Mouse (Mus musculus): ENCODE data around the gene Tmem266. TPM values are rescaled to one million over a fixed set of nuclear protein-coding genes. Genes with fewer than 3 reads are reported as not detected.

Gene Tmem266
- polyA plus RNA-seq, 1 experiment from 2014 or later, result not detected

DNA sequence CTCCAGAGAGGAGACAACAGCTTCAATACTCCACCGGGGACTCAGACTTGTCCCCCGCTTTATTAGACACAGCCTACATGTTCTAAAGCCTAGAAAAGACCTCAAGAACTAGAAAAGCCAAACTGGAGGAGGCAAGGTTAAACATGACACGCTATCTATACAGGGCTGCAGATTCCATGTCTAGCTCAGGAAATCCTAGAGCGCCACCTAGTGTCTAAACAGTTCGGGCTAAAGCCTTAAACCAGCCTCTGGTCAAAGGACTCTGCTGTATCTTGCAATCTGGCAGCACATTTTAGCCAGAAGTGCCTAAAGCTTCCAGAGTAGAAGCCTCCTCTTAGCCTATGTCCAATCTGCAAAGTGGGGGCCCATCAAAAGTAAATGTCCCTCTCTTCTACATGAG lies 15.2 kb upstream of the Tmem266 start:
- Histone ChIP-seq H3K9me3 (replicated peaks) (no peaks in the 10 kb centered on the region), H3K36me3 (no peaks in the 10 kb centered on the region), H3K4me3 (replicated peaks) (no peak overlapping the region), H3K4me1 (replicated peaks) (no peaks in the 10 kb centered on the region), H3K4me2 (no peak overlapping the region), H3K27ac (no peak overlapping the region), H3K27me3 (no peaks in the 10 kb centered on the region), H3K9ac (no peak overlapping the region)
- WGBS (ENCODE audit: insufficient replicate concordance), result 5% methylated on average over 5 of the region's 5 CpGs
- ATAC-seq (ENCODE audit: low read depth) (0 out of 2 replicates have a peak, but pooled peaks have one; percentile 48), DNase-seq (peak; percentile 34)

GRCm38 (mm10) chr9:55313619-55314261 lies 13.0 kb upstream of the Tmem266 start:
- Histone ChIP-seq H3K27ac (no peak overlapping the region), H3K4me2 (no peak overlapping the region), H3K9ac (no peak overlapping the region), H3K27me3 (no peaks in the 10 kb centered on the region), H3K4me1 (replicated peaks) (no peaks in the 10 kb centered on the region), H3K9me3 (replicated peaks) (no peaks in the 10 kb centered on the region), H3K4me3 (replicated peaks) (no peak overlapping the region), H3K36me3 (no peaks in the 10 kb centered on the region)
- ATAC-seq (ENCODE audit: low read depth) (no peak), DNase-seq (no peak)
- 53% methylated on average over 12 of the region's 12 CpGs for WGBS (ENCODE audit: insufficient replicate concordance)

DNA sequence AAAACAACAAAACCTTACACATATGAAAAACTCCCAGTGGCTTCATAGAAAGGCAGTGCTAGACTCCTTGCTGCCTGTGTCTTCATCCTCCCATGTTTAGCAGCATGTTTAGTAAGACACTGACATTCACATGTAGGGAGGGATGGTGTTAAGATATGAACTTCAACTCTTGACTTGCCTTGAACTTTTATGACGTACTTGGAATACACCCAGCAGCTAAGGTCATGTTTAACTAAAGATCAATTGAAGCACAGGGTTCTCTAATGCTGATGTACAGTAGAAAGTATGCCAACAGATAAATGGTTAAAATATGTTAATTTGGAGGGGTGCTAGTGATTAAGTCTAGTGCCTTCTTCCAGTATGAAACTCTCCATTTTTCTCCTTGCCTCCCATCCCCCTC lies 4.1 kb upstream of the Tmem266 start:
- Histone ChIP-seq H3K9ac (no peak overlapping the region), H3K27me3 (peaks cover 57% of the 10 kb centered on the region)
- no peak for ATAC-seq (ENCODE audit: low read depth)

DNA sequence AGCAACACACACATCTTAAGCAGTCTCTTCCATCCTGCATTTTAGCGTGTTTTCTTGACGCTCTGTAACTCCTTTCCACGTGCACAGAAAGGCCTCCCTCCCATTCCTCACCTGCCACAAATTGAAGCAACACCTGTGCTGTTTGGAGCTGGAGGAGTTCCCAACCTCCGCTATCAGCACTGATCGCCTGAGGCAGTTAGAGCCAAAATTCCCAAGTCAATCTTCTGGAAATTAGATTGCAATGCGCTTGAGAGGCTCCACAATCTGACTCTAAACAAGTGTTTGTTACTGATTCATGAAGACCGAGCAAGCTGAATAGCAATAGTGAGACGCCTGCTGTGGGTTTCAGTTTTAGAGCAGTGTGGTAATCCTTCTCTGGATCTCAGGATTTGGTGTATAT lies 2.6 kb upstream of the Tmem266 start:
- no peaks in the 10 kb centered on the region for H3K9me3 ChIP-seq (replicated peaks)
- ATAC-seq (ENCODE audit: low read depth), result no peak
- peaks cover 9% of the 10 kb centered on the region for H3K4me1 ChIP-seq (replicated peaks)
- H3K9ac ChIP-seq, result no peak overlapping the region
- H3K4me3 ChIP-seq (replicated peaks), result no peak overlapping the region
- DNase-seq, result no peak
- 46% methylated on average over 8 of the region's 8 CpGs for WGBS (ENCODE audit: insufficient replicate concordance)
- H3K27me3 ChIP-seq, result peaks cover 72% of the 10 kb centered on the region
- H3K27ac ChIP-seq, result no peak overlapping the region
- no peak overlapping the region for H3K4me2 ChIP-seq
- H3K36me3 ChIP-seq, result no peaks in the 10 kb centered on the region

More for the DNA sequence above, 4.1 kb upstream of the Tmem266 start:
- Histone ChIP-seq H3K36me3 (no peaks in the 10 kb centered on the region), H3K4me1 (replicated peaks) (peaks cover 9% of the 10 kb centered on the region), H3K4me2 (no peak overlapping the region), H3K27ac (no peak overlapping the region), H3K4me3 (replicated peaks) (no peak overlapping the region), H3K9me3 (replicated peaks) (no peaks in the 10 kb centered on the region)
- WGBS (ENCODE audit: insufficient replicate concordance), result 51% methylated on average over 1 of the region's 1 CpGs
- DNase-seq, result no peak

DNA sequence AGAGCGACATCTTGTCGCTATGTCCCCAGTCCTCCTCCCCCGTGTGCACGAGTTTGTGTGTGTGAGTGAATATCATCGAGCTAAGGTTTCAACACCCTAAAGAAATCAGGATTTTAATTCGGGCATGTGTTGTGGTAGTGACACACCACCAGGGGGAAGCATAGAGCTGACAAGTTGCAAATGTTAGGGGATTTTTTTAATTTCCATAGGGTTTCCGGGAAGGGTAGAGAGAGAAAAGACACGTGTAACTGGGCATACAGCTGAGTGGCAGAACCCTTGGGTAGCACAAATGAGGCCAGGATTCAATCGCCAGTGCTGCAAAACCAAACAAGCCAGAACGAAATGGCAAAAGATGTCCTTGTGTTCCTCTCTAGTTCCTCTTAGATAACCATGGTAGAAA lies 2.2 kb upstream of the Tmem266 start:
- no peak overlapping the region for H3K4me2 ChIP-seq
- 45% methylated on average over 10 of the region's 10 CpGs for WGBS (ENCODE audit: insufficient replicate concordance)
- ATAC-seq (ENCODE audit: low read depth) (no peak), DNase-seq (no peak)
- H3K9ac ChIP-seq, result no peak overlapping the region
- H3K4me3 ChIP-seq (replicated peaks), result no peak overlapping the region
- no peaks in the 10 kb centered on the region for H3K9me3 ChIP-seq (replicated peaks)
- H3K27ac ChIP-seq, result no peak overlapping the region
- H3K36me3 ChIP-seq, result no peaks in the 10 kb centered on the region
- H3K4me1 ChIP-seq (replicated peaks), result peaks cover 9% of the 10 kb centered on the region
- H3K27me3 ChIP-seq, result peaks cover 75% of the 10 kb centered on the region

GRCm38 (mm10) chr9:55325061-55325460 lies 1.7 kb upstream of the Tmem266 start:
- Histone ChIP-seq H3K4me3 (replicated peaks) (no peak overlapping the region), H3K27ac (no peak overlapping the region), H3K4me2 (no peak overlapping the region), H3K27me3 (peaks cover 77% of the 10 kb centered on the region), H3K9ac (no peak overlapping the region), H3K9me3 (replicated peaks) (no peaks in the 10 kb centered on the region), H3K4me1 (replicated peaks) (peaks cover 9% of the 10 kb centered on the region), H3K36me3 (no peaks in the 10 kb centered on the region)
- ATAC-seq (ENCODE audit: low read depth), result no peak
- DNase-seq, result no peak
- 45% methylated on average over 1 of the region's 1 CpGs for whole genome bisulfite sequencing (ENCODE audit: insufficient replicate concordance)

GRCm38 (mm10) chr9:55325564-55326514 lies 874 bp upstream of the Tmem266 start:
- Histone ChIP-seq H3K4me3 (replicated peaks) (peak overlapping the region; percentile 64), H3K27me3 (peaks cover 84% of the 10 kb centered on the region), H3K9ac (peak overlapping the region; percentile 65), H3K9me3 (replicated peaks) (no peaks in the 10 kb centered on the region), H3K36me3 (no peaks in the 10 kb centered on the region), H3K4me2 (peak overlapping the region; percentile 77), H3K27ac (no peak overlapping the region), H3K4me1 (replicated peaks) (peaks cover 9% of the 10 kb centered on the region)
- WGBS (ENCODE audit: insufficient replicate concordance), result 14% methylated on average over 18 of the region's 18 CpGs
- DNase-seq (no peak), ATAC-seq (ENCODE audit: low read depth) (no peak)

DNA sequence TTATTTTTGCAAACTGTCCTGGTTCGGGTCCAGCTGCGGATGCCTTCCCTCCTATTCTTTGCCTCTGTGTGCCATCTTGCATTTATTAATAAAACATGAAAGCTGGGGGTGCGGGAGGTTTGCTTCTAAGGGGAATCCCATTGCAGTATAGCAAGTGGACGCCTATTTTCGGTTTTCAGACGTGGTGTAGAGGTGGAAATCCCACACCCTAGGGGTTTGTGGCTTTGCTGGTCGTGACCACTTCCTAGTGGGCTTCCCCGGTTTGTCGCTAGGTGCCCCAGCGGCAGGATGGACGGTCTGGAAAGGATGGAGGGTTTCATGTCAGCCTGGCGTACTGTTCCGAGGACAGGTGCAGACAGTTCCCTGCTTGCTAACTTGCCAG lies 512 bp downstream of the Tmem266 start:
- peak overlapping the region; percentile 64 for H3K4me3 ChIP-seq (replicated peaks)
- ATAC-seq (ENCODE audit: low read depth) (no peak), DNase-seq (no peak)
- no peak overlapping the region; the same call in 1 of the 2 replicates for H3K9ac ChIP-seq
- under 1% methylated on average over 13 of the region's 13 CpGs for WGBS (ENCODE audit: insufficient replicate concordance)
- H3K4me2 ChIP-seq, result peak overlapping the region; percentile 77
- H3K27me3 ChIP-seq, result peaks cover 93% of the 10 kb centered on the region
- no peak overlapping the region for H3K27ac ChIP-seq
- H3K9me3 ChIP-seq (replicated peaks), result no peaks in the 10 kb centered on the region
- H3K4me1 ChIP-seq (replicated peaks), result peaks cover 9% of the 10 kb centered on the region
- H3K36me3 ChIP-seq, result no peaks in the 10 kb centered on the region

GRCm38 (mm10) chr9:55328151-55328918 lies 1.6 kb downstream of the Tmem266 start:
- H3K27ac ChIP-seq, result no peak overlapping the region
- no peaks in the 10 kb centered on the region for H3K9me3 ChIP-seq (replicated peaks)
- no peak for ATAC-seq (ENCODE audit: low read depth)
- 23% methylated on average over 14 of the region's 14 CpGs for whole genome bisulfite sequencing (ENCODE audit: insufficient replicate concordance)
- no peak overlapping the region for H3K4me3 ChIP-seq (replicated peaks)
- H3K27me3 ChIP-seq, result peaks cover 93% of the 10 kb centered on the region
- no peak for DNase-seq
- no peak overlapping the region for H3K9ac ChIP-seq
- no peak overlapping the region for H3K4me2 ChIP-seq
- peaks cover 9% of the 10 kb centered on the region for H3K4me1 ChIP-seq (replicated peaks)
- no peaks in the 10 kb centered on the region for H3K36me3 ChIP-seq

GRCm38 (mm10) chr9:55329401-55329800 lies 2.7 kb downstream of the Tmem266 start:
- no peak overlapping the region for H3K4me2 ChIP-seq
- no peak overlapping the region for H3K9ac ChIP-seq
- no peak for DNase-seq
- peaks cover 9% of the 10 kb centered on the region for H3K4me1 ChIP-seq (replicated peaks)
- no peaks in the 10 kb centered on the region for H3K9me3 ChIP-seq (replicated peaks)
- no peak overlapping the region for H3K27ac ChIP-seq
- H3K4me3 ChIP-seq (replicated peaks), result no peak overlapping the region
- H3K36me3 ChIP-seq, result no peaks in the 10 kb centered on the region
- H3K27me3 ChIP-seq, result peaks cover 85% of the 10 kb centered on the region
- WGBS (ENCODE audit: insufficient replicate concordance), result 59% methylated on average over 6 of the region's 6 CpGs
- ATAC-seq (ENCODE audit: low read depth), result no peak

DNA sequence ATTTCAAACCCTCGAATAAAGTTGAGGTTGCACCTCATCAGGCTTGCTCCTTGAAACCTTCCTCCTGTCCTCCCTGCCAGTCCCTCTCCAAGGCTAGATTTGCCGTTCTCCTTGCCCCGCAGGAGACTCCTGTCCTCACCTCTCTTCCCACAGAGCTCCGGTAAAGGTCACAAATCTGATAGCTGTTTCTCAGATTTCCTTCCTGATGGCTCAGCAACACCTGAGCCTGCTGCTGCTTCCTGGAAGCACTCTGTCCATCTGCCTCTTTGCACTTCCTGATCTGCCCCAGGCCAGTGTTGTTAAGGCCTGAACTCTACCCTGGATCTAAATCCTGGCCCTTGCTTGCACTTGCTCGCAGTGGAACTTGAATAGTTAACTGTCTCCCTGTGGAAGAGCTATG lies 5.8 kb downstream of the Tmem266 start:
- WGBS (ENCODE audit: insufficient replicate concordance), result 25% methylated on average over 5 of the region's 5 CpGs
- Histone ChIP-seq H3K9me3 (replicated peaks) (no peaks in the 10 kb centered on the region), H3K36me3 (no peaks in the 10 kb centered on the region), H3K4me2 (no peak overlapping the region), H3K9ac (no peak overlapping the region), H3K27ac (no peak overlapping the region), H3K4me1 (replicated peaks) (peaks cover 1% of the 10 kb centered on the region), H3K27me3 (peaks cover 55% of the 10 kb centered on the region), H3K4me3 (replicated peaks) (no peak overlapping the region)
- ATAC-seq (ENCODE audit: low read depth) (no peak), DNase-seq (no peak)

Data from liver, embryonic 13.5 days (tissue).